Mouse (Mus musculus) heart, postnatal 36 days (tissue): Measurements from ENCODE around the gene Fam185a. TPM values are rescaled to one million over a fixed set of nuclear protein-coding genes. Genes with fewer than 3 reads are reported as not detected.

Source experiments
- DNase-seq, 2 experiments: peaks; one replicate each; pipeline ENCODE4 v3.0.0; 2021 to 2022
- intact Hi-C: fragments of 180-260 bp; cut with DNase I; formaldehyde crosslinking; loops from one replicate; pipeline ENCODE4 v1.15.1; 2025
- total RNA-seq, 2 experiments: library from RNA; stranded (reverse); gene quantifications; 2 replicates each; pipeline ENCODE4 v1.2.3; 2021

Gene Fam185a
- total RNA-seq, 2 experiments from 2014 or later, result 18.9 to 19.0 TPM

DNA sequence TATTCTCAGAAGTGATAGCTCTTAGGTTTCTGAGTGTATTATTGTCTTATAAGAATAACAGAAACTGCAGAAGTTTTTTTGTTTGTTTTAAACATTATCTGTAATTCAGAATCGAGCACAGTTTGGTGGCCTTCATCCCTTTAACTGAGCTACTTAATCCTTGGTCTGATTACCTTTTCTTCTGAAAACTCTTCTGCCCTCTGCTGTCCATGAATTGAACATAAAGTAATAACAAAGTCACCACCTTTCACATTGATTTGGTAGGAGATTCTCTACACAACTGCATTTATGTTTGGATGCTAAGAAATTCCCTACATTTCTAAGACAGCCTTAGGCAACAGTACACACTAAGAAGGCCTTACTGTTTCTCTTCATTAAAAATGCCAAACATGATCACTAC is 4.1 kb upstream of the Fam185a start:
- intact Hi-C loops, result loop anchor here (1.0 to 10.0 kb wide), 4 partner anchors 94 to 536 kb away; partner anchors contain the start of genes Phtf2 and Tmem60
- DNase-seq, result no peak

DNA sequence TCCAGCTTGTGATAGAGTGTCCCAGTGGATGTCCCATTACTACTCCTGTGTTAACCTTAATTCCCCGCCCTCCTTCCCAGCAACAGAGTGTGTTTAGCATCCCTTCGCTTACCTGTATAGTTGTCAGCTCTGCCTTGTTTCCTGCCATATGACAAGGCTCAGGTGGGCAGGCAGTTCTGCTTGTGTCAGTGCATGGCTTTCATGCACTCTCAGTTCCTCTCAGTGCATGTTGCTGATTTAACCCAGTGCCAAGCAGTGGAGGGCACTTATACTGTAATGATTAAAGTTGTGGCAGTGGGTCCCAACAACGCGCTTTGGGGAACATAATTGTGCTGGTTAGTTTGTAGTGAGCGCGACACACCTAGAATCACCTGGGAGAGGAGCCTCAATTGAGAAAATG is 1.9 kb downstream of the Fam185a start:
- no peak for DNase-seq
- intact Hi-C loops, result loop anchor here (10.0 kb wide), 1 partner anchor 542 kb away; the partner anchor contains the start of genes Phtf2 and Tmem60

- no peak for DNase-seq
- intact Hi-C loops, result no loop called here
Measured at GRCm38 (mm10) chr5:21434148-21434929, 9.6 kb downstream of the Fam185a start.

DNA sequence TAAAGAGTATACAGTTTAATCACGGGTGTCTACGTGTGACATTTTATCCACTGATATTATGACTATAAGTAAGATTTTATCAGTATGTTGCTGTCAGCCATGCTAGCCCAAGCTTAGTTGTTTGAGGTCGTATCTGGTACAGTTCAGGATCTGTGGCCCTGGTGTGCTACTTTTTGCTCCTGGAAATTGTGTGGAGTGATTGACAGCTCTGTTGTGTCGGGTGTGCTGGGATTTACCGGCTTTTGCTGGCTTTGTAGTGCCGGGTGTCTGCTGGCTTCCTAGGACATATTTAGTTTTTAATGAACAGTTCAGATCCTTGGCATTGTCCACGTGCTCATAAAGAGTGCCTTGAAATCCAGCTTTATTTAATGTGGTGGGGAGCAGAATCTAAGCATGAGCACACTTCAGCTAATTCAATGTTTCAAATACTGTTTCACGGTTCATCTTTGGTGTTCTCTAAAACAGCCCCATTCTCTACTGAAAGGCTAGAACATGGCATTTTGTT is 11.8 kb downstream of the Fam185a start:
- intact Hi-C loops, result no loop called here
- DNase-seq, result no peak

GRCm38 (mm10) chr5:21438428-21438827 is 13.7 kb downstream of the Fam185a start:
- intact Hi-C loops, result no loop called here
- no peak for DNase-seq

- intact Hi-C loops, result no loop called here
- no peak for DNase-seq
Measured at GRCm38 (mm10) chr5:21439446-21440110, 14.8 kb downstream of the Fam185a start.

DNA sequence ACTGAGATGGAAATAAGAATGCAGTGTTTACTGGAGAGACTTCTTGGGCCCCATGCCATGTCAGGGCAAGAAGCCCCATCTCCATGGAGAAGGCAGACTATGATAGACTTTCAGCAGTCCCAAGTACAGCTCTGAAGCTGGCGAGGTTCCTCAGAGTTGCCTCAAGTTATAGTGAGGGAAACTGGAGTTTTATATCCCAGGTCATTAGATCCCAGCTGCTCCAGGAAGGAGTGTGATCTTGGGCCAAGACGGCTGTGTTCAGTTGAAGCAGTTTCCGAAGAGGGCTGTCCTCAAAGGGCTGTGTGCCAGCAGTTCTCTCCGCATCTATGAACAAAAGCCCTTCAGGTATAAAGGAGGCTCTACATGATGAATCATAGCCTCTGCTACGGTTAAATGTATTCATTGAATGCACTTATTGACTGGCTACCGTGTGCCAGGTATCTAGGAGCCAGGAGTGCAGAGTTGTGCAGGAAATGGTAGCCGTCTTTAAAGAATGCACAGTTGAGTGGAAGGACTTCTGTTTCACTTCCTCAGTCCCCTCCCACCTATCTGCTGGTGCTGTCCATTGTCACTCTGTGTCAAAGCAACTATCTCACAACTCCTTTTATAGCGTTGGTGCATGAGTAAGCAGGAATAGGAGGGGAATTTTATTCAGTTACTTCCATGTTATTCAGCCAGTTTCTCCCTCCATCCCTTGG is 16.2 kb downstream of the Fam185a start:
- intact Hi-C loops, result no loop called here
- DNase-seq, result peak in 1 of 2 experiments; percentile 18

DNA sequence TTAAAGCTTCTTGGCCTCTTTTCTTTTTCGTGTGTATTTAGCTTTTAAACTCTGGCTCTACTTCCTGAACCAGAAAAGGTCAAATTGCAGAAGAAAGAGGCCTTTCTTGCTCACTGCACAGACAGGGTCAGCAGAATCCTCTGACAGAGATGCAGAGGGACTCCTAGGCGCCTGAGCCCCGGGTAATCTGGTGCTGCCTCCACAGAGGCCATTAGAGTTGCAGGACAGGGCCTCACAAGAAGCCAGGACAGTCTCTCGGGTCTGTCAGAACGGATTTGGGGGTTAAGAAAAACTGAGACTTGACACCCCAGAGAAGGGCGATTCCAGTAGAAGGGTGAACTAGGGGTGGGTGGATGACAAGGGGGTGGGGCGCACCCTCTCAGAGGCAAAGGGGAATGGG is 42.6 kb downstream of the Fam185a start:
- no peak for DNase-seq
- intact Hi-C loops, result no loop called here

GRCm38 (mm10) chr5:21468100-21468499 is 43.3 kb downstream of the Fam185a start:
- no peak for DNase-seq
- intact Hi-C loops, result no loop called here

DNA sequence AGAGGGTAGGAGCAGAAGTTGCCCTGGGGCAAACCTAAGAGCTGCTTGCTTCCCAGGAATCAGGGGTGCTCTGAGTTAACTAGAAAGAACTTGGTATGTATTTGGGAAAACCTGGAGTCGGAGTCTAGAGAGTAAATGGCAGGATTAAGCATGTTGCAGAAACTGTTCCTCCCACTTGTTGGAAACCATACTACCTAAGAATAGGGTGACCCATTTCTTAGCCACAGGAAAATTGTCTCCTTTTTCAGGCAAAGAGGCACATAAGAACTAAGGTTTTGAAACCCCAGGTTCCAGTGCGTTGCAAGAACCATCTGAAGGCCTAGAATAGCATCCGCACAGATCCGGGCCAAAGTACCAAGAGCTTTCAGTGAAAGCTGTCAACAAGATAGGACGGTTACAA is 53.7 kb downstream of the Fam185a start:
- intact Hi-C loops, result no loop called here
- no peak for DNase-seq

DNA sequence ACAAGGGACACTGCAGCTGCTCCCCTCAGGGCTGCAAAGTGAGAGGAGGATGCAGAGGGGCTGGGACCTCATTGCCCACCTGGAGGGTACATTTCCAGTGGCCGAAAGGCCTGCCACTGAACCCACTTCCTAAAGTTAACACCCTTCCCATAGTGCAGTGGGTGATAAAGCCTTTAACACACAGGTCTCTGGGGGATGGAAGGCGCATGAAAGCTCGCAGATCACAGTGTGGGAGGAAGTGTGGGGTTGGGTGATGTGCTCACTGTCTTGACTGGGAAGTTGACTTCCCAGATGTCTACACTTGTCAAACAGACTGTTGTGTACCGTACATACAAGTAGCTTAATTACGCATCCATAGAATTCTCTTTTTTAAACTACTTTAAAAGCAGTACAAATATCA is 55.0 kb downstream of the Fam185a start:
- DNase-seq, result no peak
- intact Hi-C loops, result no loop called here

GRCm38 (mm10) chr5:21481521-21481920 is 56.8 kb downstream of the Fam185a start:
- DNase-seq, result no peak
- intact Hi-C loops, result no loop called here

GRCm38 (mm10) chr5:21482446-21483222 is 57.9 kb downstream of the Fam185a start:
- DNase-seq, result no peak
- intact Hi-C loops, result no loop called here

GRCm38 (mm10) chr5:21483275-21483674 is 58.5 kb downstream of the Fam185a start:
- no peak for DNase-seq
- intact Hi-C loops, result no loop called here

GRCm38 (mm10) chr5:21485197-21485829 is 60.6 kb downstream of the Fam185a start:
- intact Hi-C loops, result no loop called here
- DNase-seq, result no peak

GRCm38 (mm10) chr5:21486798-21487197 is 62.0 kb downstream of the Fam185a start:
- no peak for DNase-seq
- intact Hi-C loops, result no loop called here

DNA sequence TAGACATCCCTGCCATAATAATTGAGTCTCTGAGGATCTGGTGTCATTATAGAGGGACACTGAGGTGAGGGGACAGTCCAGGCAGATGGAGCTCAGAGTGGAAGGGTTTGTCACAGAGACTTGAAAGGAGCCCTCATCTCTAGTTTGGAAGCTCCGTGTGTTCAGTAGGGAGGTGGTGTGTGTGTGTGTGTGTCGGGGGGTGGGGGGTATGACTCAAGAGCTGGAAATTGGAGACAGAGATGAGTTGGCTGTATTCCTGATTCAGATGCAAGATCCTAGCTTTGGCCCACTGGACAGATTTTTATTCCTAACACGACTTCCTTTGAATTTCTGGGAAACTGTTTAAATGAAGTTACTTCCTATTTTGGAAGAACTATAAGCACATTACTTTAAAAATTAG is 62.5 kb downstream of the Fam185a start:
- intact Hi-C loops, result no loop called here

DNA sequence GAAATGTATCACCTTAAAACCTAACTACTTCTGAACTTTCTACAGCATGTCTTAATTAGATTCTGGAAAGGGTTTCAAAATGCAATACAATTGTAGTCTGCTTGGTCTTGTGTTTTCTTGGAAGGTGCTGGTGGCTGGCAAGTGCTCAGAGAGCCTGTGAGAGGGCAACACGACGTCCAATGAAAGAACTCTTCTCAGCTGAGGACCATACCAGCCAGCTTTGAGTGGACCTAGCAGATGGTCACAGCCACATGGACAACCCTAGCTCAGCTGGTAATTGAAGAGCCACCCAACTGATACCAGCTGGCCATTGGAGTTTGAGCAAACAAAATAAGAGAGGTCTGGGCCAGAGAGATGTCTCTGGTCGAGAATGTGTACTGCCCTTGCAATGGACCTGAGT is 63.0 kb downstream of the Fam185a start:
- intact Hi-C loops, result no loop called here
- peak in 1 of 2 experiments; percentile 11 for DNase-seq

More for the DNA sequence above, 62.5 kb downstream of the Fam185a start:
- DNase-seq, result peak in 1 of 2 experiments; percentile 12

- intact Hi-C loops, result no loop called here
- peak; percentile 9 to 24 for DNase-seq
Measured at GRCm38 (mm10) chr5:21488506-21488905, 63.7 kb downstream of the Fam185a start.

DNA sequence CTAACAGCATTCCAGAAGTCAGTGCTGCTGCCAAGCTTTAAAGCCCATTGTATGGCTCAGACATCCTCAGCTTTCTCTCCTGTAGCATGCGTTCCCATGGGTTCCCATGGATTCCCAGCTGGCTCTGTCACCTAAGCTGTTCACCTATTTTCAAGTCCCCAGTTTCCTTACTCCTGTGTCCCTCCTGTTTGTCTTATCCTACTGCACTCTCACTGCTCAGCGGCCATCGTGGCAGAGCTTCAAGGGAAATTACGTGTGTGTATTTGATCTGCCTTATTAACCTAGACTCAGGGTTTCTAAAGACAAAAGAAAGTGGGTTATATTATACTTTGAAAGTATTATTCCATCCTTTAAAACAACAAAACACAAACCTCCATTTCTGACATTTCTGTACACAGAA is 64.4 kb downstream of the Fam185a start:
- intact Hi-C loops, result no loop called here
- no peak for DNase-seq
